Mouse (Mus musculus): Measurements from ENCODE around the gene Bend7. TPM values are rescaled to one million over a fixed set of nuclear protein-coding genes. Genes with fewer than 3 reads are reported as not detected.

The Bend7 gene
- polyA plus RNA-seq, 1 experiment from 2014 or later = 6.2 TPM

GRCm38 (mm10) chr2:4829489-4830065 is 111.9 kb downstream of the Bend7 start:
- no peaks in the 10 kb centered on the region for H3K9me3 ChIP-seq
- H3K4me2 ChIP-seq = no peak overlapping the region
- H3K27me3 ChIP-seq = 0 out of 2 replicates have a peak, but pooled peaks cover 5% of the 10 kb centered on the region
- H3K36me3 ChIP-seq = no peaks in the 10 kb centered on the region
- H3K9ac ChIP-seq = no peak overlapping the region
- no peak overlapping the region for H3K27ac ChIP-seq (replicated peaks)
- no peak overlapping the region for H3K4me3 ChIP-seq
- WGBS = 87% methylated on average over 6 of the region's 6 CpGs
- peaks cover 9% of the 10 kb centered on the region for H3K4me1 ChIP-seq (replicated peaks)
- ATAC-seq (ENCODE audit: low read depth) = no peak

- H3K27ac ChIP-seq (replicated peaks) = no peak overlapping the region
- no peaks in the 10 kb centered on the region for H3K9me3 ChIP-seq
- no peaks in the 10 kb centered on the region for H3K36me3 ChIP-seq
- no peak overlapping the region for H3K4me3 ChIP-seq
- 0 out of 2 replicates have a peak, but pooled peaks cover 5% of the 10 kb centered on the region for H3K27me3 ChIP-seq
- H3K9ac ChIP-seq = no peak overlapping the region
- no peak overlapping the region for H3K4me2 ChIP-seq
- WGBS = 87% methylated on average over 4 of the region's 4 CpGs
- no peak for ATAC-seq (ENCODE audit: low read depth)
- H3K4me1 ChIP-seq (replicated peaks) = peaks cover 12% of the 10 kb centered on the region
Measured at GRCm38 (mm10) chr2:4831493-4831892, 113.9 kb downstream of the Bend7 start.

GRCm38 (mm10) chr2:4832166-4832565 is 114.5 kb downstream of the Bend7 start:
- ATAC-seq (ENCODE audit: low read depth) = no peak
- Histone ChIP-seq H3K36me3 (no peaks in the 10 kb centered on the region), H3K4me1 (replicated peaks) (peaks cover 12% of the 10 kb centered on the region), H3K9ac (no peak overlapping the region), H3K27ac (replicated peaks) (no peak overlapping the region), H3K4me2 (no peak overlapping the region), H3K9me3 (no peaks in the 10 kb centered on the region), H3K4me3 (no peak overlapping the region), H3K27me3 (0 out of 2 replicates have a peak, but pooled peaks cover 5% of the 10 kb centered on the region)
- 82% methylated on average over 4 of the region's 4 CpGs for WGBS

GRCm38 (mm10) chr2:4849449-4849848 is 131.8 kb downstream of the Bend7 start:
- H3K4me3 ChIP-seq = no peak overlapping the region
- no peaks in the 10 kb centered on the region for H3K9me3 ChIP-seq
- no peaks in the 10 kb centered on the region for H3K27me3 ChIP-seq
- H3K4me1 ChIP-seq (replicated peaks) = no peaks in the 10 kb centered on the region
- ATAC-seq (ENCODE audit: low read depth) = no peak
- no peaks in the 10 kb centered on the region for H3K36me3 ChIP-seq
- H3K9ac ChIP-seq = no peak overlapping the region
- H3K27ac ChIP-seq (replicated peaks) = no peak overlapping the region
- no peak overlapping the region for H3K4me2 ChIP-seq
- WGBS = 81% methylated on average over 2 of the region's 2 CpGs

Other genes starting within 250 kb of the Bend7 start
- 42.6 and 43.5 TPM in 2 replicates for gene Prpf18, start 65.7 kb upstream of the Bend7 start, polyA plus RNA-seq (2015; fragmentation: Nextera tagmentation; extraction: Ambion mirVana)
- 62.5 and 64.3 TPM in 2 replicates for gene Sephs1, start 163.7 kb downstream of the Bend7 start, polyA plus RNA-seq (2015; fragmentation: Nextera tagmentation; extraction: Ambion mirVana)
- 61.3 and 62.8 TPM in 2 replicates for gene Phyh, start 201.2 kb downstream of the Bend7 start, polyA plus RNA-seq (2015; fragmentation: Nextera tagmentation; extraction: Ambion mirVana)

All from neural tube, embryonic 13.5 days (tissue).